Mouse (Mus musculus): ENCODE results near the gene Spry1.

DNA sequence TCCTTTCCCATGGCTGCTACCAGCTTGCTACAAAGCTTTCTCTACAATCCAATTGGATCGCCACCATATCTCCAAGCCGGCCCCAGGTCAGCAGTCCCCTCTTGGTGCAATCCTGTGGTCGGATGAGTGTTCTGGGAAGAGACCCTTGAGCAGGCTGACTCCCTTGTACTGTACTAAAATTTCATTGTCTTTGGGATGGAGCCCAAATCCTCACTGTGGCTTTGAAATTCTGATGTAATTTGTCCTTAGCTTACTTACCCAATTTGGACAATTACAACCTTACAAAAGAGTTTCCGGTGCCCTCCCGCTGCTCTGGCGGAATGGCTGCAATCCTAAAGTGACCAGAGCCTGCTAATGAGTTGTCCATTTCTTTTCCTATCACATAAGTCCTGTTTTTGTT, 7.5 kb upstream of the Spry1 start:
- no peak for TF ChIP-seq CTCF (IDR thresholded peaks at IDR 0.05; ENCODE audit: insufficient read depth, low read depth, low read length)
- no peak for TF ChIP-seq POLR2A (IDR thresholded peaks at IDR 0.05; ENCODE audit: insufficient read depth, low read depth, low read length)
